Mouse (Mus musculus) heart, postnatal 0 days (tissue): ENCODE data around the gene Atg9b.

ENCODE experiments used
- CTCF ChIP-seq: IDR thresholded peaks from 2 replicates; pipeline ENCODE4 v1.5.1; 2016; ENCODE audit warnings: antibody characterized with exemption, control low read depth, low read depth
- EP300 ChIP-seq: IDR thresholded peaks from 2 replicates; pipeline ENCODE4 v1.6.1; 2016; ENCODE audit warnings: antibody characterized with exemption, low read depth

- TF ChIP-seq CTCF: no peak
- TF ChIP-seq EP300: no peak
Measured at GRCm38 (mm10) chr5:24405389-24405876, 13.5 kb upstream of the Atg9b start.
